Mouse (Mus musculus) kidney, adult 2 months (tissue): ENCODE measurements around the gene Ptpn11. TPM values are rescaled to one million over a fixed set of nuclear protein-coding genes. Genes with fewer than 3 reads are reported as not detected.

Experiments
- DNase-seq: peaks from one replicate; pipeline ENCODE4 v3.0.0; 2021
- H3K27ac ChIP-seq: fragments of 200-500 bp; 2 replicates; pipeline ENCODE4 v1.5.1; 2012; ENCODE audit warnings: low read depth, low read length, control low read depth, inconsistent platforms; ENCODE audit not compliant: insufficient read depth
- H3K27me3 ChIP-seq: fragments of 200-500 bp; replicated peaks from 2 replicates; pipeline ENCODE4 v1.6.1; 2012; ENCODE audit warnings: mild to moderate bottlenecking, moderate library complexity, low read length, inconsistent platforms; ENCODE audit not compliant: control insufficient read depth, insufficient read depth
- H3K36me3 ChIP-seq: fragments of 200-500 bp; 2 replicates; pipeline ENCODE4 v1.6.1; 2012; ENCODE audit warnings: mild to moderate bottlenecking, moderate library complexity, low read length, inconsistent platforms; ENCODE audit not compliant: control insufficient read depth, insufficient read depth
- H3K4me1 ChIP-seq: fragments of 200-500 bp; 2 replicates; pipeline ENCODE4 v1.6.1; 2011; ENCODE audit warnings: low read length; ENCODE audit not compliant: control insufficient read depth, insufficient read depth
- H3K4me3 ChIP-seq: fragments of 200-500 bp; 2 replicates; pipeline ENCODE4 v1.5.1; 2011; ENCODE audit warnings: mild to moderate bottlenecking, low read depth, low read length, control low read depth; ENCODE audit not compliant: insufficient read depth
- CTCF ChIP-seq: fragments of 200-500 bp; conservative IDR thresholded peaks from 2 replicates; pipeline ENCODE4 v1.5.1; 2011; ENCODE audit warnings: low read depth, mild to moderate bottlenecking, control low read depth, low read length, moderate library complexity, mixed read lengths; ENCODE audit not compliant: insufficient read depth, insufficient read length
- POLR2A ChIP-seq: fragments of 200-500 bp; IDR thresholded peaks from one replicate; pipeline ENCODE4 v1.6.1; 2011; ENCODE audit warnings: low read depth, low read length, control low read depth
- WGBS: fragments of 180-500 bp; shearing (Covaris S2); methylation state at CpG from one replicate; pipeline ENCODE4 v1.1.7; 2018; 5-methylcytosine and 5-hydroxymethylcytosine counted together
- polyA plus RNA-seq: library from polyadenylated mRNA; depleted of rRNA; stranded (reverse); fragments of >200 nt; gene quantifications from 2 replicates; pipeline ENCODE4 v1.2.3, GENCODE M21; 2012

Ptpn11 gene
- polyA plus RNA-seq, 1 experiment = 32.4 TPM

DNA sequence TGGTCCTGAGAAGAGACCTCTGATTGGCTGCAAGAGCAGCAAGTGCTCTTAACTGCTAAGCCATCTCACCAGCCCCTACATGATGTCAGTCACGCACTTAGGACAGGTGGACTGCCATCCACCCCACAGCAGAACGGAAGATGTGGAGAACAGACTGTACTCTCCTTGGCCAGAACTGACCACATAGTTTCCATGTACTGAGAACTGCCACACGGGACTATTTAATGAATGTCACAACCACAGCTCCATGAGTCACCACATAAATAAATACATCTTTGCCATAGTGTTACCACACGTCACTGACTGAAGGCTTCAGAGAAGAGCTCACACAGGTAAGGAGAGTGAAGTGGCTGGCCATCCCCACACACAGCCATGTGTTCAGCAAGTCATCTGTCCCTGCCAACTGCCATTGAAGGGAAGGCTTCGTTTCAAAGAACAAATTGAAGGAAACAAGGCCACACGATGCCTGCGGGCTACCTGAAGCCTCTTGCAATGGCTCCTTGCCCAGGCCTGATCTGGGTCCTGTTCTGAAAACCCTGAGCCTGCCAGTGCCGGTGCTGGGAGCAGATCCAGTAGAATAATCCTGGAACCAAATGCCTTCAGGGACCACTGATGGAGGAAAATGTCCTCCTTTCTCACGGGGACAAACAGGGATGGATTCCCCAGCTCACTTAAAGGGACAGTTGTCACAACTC, 90.2 kb downstream of the Ptpn11 start:
- Histone ChIP-seq H3K36me3 (no peaks in the 10 kb centered on the region), H3K4me1 (no peaks in the 10 kb centered on the region), H3K27ac (no peak overlapping the region), H3K27me3 (no peaks in the 10 kb centered on the region), H3K4me3 (no peak overlapping the region)
- WGBS = 76% methylated on average over 9 of the region's 9 CpGs
- TF ChIP-seq POLR2A = no peak
- TF ChIP-seq CTCF = no peak
- DNase-seq = no peak

DNA sequence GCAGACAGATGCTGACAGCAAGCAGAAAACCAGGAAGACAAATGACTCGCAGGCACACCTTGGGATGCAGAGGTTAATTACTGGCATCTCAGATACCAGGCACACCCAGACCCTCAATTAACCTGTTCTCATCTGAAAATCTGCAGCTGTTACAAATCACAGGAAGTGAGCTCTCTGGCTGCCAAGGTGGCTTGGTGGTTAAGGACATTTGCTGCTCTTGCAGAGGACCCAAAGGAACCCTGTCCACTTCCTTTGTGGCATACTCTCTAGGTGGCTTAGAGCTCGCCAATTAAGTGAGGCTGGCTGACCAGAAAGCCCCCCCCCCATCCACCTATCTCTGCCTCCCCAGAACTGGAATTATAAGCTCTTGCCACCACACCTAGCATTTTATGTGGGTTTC, 91.1 kb downstream of the Ptpn11 start:
- H3K27me3 ChIP-seq = no peaks in the 10 kb centered on the region
- TF ChIP-seq POLR2A (no peak), CTCF (no peak)
- no peak overlapping the region for H3K4me3 ChIP-seq
- no peaks in the 10 kb centered on the region for H3K4me1 ChIP-seq
- H3K27ac ChIP-seq = no peak overlapping the region
- 24% methylated on average over 2 of the region's 2 CpGs for WGBS
- no peaks in the 10 kb centered on the region for H3K36me3 ChIP-seq
- no peak for DNase-seq

DNA sequence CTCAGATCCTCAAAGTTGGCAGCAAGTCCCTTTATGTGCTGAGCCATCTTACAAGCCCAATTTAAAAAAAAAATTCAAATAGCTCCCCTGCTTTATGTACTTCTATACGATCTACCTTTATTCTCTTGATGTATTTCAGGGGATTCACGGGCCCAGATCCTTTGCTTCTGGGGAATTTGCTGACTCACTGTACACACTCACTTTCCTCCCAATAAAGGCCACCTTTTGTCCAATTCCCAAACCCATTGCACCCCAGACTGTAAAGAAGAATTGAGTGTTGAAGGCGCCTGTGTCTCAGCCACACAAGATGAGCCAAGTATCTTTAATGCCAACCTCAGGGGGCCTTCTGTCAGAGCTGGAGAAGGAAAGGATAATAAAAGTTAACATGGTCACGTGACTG, 93.2 kb downstream of the Ptpn11 start:
- Histone ChIP-seq H3K27me3 (no peaks in the 10 kb centered on the region), H3K36me3 (no peaks in the 10 kb centered on the region), H3K27ac (no peak overlapping the region), H3K4me1 (no peaks in the 10 kb centered on the region), H3K4me3 (no peak overlapping the region)
- TF ChIP-seq POLR2A (no peak), CTCF (no peak)
- no peak for DNase-seq
- 83% methylated on average over 4 of the region's 4 CpGs for WGBS

DNA sequence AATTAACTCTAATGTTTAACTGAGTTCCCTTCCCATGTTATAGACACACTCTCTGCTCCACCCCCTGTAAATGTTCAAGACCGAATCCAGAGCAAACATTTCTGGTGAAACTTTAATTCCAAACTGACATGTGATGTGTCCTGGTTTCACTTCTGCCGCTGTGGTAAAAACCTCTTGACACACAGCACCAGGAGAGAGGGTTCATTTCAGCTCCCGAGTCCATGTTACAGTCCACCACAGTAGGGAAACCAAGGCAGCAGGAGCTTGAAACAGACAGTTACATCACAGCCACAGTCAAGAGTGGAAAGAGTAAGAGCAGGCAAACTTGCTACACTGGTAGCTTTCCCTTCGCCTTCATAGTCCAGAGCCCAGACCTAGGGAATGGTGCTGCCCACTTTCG, 94.5 kb downstream of the Ptpn11 start:
- Histone ChIP-seq H3K4me1 (no peaks in the 10 kb centered on the region), H3K36me3 (no peaks in the 10 kb centered on the region), H3K27ac (no peak overlapping the region), H3K27me3 (no peaks in the 10 kb centered on the region), H3K4me3 (no peak overlapping the region)
- TF ChIP-seq POLR2A = no peak
- TF ChIP-seq CTCF = no peak
- no peak for DNase-seq
- 75% methylated on average over 5 of the region's 5 CpGs for WGBS

DNA sequence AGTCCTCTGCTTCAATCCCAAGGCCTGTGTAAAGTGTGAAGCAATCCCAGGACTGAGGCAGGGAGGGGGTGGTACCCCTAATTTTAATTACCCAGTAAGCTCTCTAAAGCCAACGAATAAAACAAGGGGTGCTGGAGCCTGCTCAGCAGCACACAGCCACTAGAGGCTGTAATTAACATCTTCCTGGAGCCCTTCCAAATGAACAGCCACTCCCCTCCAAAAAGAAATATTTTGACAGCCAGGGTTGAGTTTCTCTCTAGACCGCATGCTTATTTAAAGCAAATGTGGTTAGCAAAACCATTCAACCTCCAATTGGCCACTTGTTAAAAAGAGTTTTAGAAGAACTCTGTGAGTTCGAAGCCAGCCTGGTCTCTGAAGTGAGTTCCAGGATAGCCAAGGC, 97.9 kb downstream of the Ptpn11 start:
- no peaks in the 10 kb centered on the region for H3K4me1 ChIP-seq
- TF ChIP-seq POLR2A (no peak), CTCF (no peak)
- H3K27ac ChIP-seq = no peak overlapping the region
- H3K4me3 ChIP-seq = no peak overlapping the region
- no peaks in the 10 kb centered on the region for H3K27me3 ChIP-seq
- DNase-seq = no peak
- no peaks in the 10 kb centered on the region for H3K36me3 ChIP-seq
- 49% methylated on average over 3 of the region's 3 CpGs for WGBS

DNA sequence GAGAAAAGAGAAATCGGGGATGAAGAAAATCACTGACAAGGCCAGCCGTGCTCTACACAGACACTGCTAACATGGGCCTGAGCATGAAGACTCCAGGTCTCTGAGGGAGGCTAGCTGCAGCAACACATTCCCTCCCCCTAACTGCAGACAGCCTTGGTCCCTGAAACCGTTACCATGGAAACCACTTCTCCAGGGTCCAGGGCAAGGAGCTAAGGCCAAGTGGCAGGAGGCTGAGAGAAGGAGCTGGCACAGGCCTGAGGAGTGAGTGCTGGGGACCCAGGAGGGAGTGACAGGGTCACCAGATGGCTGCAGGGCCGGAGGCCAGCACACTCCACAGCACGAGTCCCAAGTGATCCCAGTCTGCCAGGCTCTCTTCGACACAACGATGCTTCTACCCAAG, 101.5 kb downstream of the Ptpn11 start:
- no peak overlapping the region for H3K27ac ChIP-seq
- no peak for DNase-seq
- H3K4me1 ChIP-seq = no peaks in the 10 kb centered on the region
- TF ChIP-seq POLR2A = no peak
- 70% methylated on average over 7 of the region's 7 CpGs for WGBS
- no peak overlapping the region for H3K4me3 ChIP-seq
- H3K36me3 ChIP-seq = no peaks in the 10 kb centered on the region
- no peaks in the 10 kb centered on the region for H3K27me3 ChIP-seq

DNA sequence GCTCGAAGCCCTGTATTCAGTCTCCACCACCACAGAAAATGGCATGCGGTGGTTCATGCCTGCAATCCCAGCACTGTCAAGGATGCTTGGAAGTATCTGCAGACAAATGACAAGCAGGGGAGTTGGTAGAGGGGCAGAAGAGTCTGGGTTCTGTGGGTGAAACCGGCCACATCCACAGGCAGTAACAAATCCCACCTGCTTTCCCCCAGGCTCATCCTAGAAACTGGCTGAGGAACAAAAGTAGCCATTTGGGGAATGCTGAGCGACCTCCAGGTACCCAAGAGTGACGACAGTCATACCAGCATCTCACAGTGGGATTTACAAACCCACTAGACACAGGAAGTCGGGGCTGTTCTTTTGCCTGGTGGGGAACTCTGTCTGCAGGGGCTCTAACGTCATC, 103.5 kb downstream of the Ptpn11 start:
- H3K27me3 ChIP-seq = no peaks in the 10 kb centered on the region
- TF ChIP-seq POLR2A (no peak), CTCF (no peak)
- no peaks in the 10 kb centered on the region for H3K4me1 ChIP-seq
- H3K27ac ChIP-seq = no peak overlapping the region
- no peaks in the 10 kb centered on the region for H3K36me3 ChIP-seq
- no peak for DNase-seq
- WGBS = 56% methylated on average over 7 of the region's 7 CpGs
- H3K4me3 ChIP-seq = no peak overlapping the region

DNA sequence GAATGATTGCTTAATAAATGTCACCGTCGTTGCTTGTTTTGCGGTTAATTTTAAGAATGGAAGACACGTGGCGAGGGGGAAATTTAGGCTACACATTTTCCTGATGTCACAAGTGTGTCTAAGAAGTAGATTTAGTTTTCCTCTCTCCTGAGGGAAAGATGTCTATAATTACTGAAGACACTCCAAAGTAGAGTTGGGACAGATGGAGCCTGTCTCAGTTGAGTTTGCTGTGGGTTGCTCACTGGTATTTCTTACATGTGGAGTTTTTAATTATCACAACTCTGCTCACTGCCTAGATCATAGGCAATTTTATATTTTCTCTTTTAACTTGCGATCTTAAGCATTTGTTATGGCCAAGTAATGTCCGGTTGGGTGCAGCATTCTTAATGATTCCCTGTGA, 108.6 kb downstream of the Ptpn11 start:
- Histone ChIP-seq H3K4me1 (no peaks in the 10 kb centered on the region), H3K27ac (no peak overlapping the region), H3K4me3 (no peak overlapping the region), H3K36me3 (no peaks in the 10 kb centered on the region), H3K27me3 (no peaks in the 10 kb centered on the region)
- no peak for DNase-seq
- TF ChIP-seq CTCF = no peak
- no peak for TF ChIP-seq POLR2A
- 94% methylated on average over 7 of the region's 7 CpGs for WGBS
